Mouse (Mus musculus): ENCODE results near the gene Cdh5. TPM values are rescaled to one million over a fixed set of nuclear protein-coding genes. Genes with fewer than 3 reads are reported as not detected.
A peak's percentile ranks its signal among the peaks of the same experiment; 100 is the strongest.

The Cdh5 gene
- polyA plus RNA-seq, 1 experiment from 2014 or later, result 9.2 TPM

DNA sequence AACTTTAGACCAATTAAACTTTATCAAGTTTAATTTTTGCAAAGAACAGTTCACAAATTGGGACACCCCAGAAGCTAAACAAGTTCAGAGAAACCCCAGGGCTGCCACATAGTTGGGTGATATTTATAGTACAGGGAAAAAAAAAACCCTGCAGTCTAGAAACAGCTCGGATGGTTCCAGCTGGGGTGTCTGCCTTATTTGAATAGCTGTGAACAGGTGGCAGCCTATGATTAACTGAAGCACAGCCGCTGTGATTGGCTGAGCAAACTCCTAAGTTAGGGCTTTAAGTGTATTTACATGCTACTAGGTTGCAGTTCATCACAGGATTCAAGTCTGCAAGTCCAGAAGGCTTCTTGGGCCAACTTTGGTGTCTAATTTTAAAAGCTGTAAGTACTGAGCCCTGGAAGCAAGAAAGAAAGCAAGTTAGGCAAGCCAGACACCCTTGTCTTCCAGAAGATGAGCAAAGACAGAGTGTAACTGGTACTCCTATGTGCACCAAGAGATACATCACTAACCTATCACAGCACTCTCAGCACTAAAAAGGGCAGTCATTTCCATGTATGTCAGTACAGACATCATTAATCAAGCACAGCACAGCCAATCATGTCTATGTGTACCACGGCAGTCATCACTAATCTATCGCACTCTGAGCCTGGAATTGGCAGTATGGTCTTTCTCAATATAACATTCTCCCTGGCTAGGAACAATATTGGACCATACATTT lies 25.9 kb downstream of the Cdh5 start:
- Histone ChIP-seq H3K27ac (ENCODE audit: low read length) (no peak overlapping the region), H3K4me1 (replicated peaks; ENCODE audit: control insufficient read depth, insufficient read depth, low read length) (peaks cover 6% of the 10 kb centered on the region; the same call in 1 of the 2 replicates), H3K36me3 (ENCODE audit: control insufficient read depth, insufficient read depth) (no peaks in the 10 kb centered on the region), H3K4me2 (ENCODE audit: low read length) (no peak overlapping the region), H3K4me3 (replicated peaks; ENCODE audit: low read length) (no peak overlapping the region), H3K9me3 (ENCODE audit: control insufficient read depth, low read length) (no peaks in the 10 kb centered on the region), H3K27me3 (replicated peaks; ENCODE audit: control insufficient read depth, insufficient read depth, low read length) (no peaks in the 10 kb centered on the region), H3K9ac (replicated peaks; ENCODE audit: low read depth, low read length) (no peak overlapping the region)
- ATAC-seq, result peak; percentile 88
- 65% methylated on average over 4 of the region's 4 CpGs for WGBS

DNA sequence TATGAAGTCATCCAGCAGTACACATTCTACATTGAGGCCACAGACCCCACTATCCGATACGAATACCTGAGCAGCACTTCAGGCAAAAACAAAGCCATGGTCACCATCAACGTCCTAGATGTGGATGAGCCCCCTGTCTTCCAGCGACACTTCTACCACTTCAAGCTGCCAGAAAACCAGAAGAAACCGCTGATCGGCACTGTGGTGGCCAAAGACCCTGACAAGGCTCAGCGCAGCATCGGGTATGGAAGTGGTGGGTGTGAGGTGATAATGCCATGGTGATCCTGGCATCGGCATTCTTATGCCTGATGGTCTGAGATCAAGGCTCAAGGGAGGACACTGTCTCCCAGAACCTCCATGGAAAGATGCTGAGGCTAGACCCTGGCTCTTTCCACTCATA lies 29.5 kb downstream of the Cdh5 start:
- no peaks in the 10 kb centered on the region for H3K36me3 ChIP-seq (ENCODE audit: control insufficient read depth, insufficient read depth)
- H3K9ac ChIP-seq (replicated peaks; ENCODE audit: low read depth, low read length), result no peak overlapping the region
- 96% methylated on average over 9 of the region's 9 CpGs for WGBS
- H3K4me3 ChIP-seq (replicated peaks; ENCODE audit: low read length), result no peak overlapping the region
- H3K4me1 ChIP-seq (replicated peaks; ENCODE audit: control insufficient read depth, insufficient read depth, low read length), result peaks cover 6% of the 10 kb centered on the region; the same call in 1 of the 2 replicates
- H3K4me2 ChIP-seq (ENCODE audit: low read length), result no peak overlapping the region
- no peaks in the 10 kb centered on the region for H3K27me3 ChIP-seq (replicated peaks; ENCODE audit: control insufficient read depth, insufficient read depth, low read length)
- no peak for ATAC-seq
- no peak overlapping the region for H3K27ac ChIP-seq (ENCODE audit: low read length)
- no peaks in the 10 kb centered on the region for H3K9me3 ChIP-seq (ENCODE audit: control insufficient read depth, low read length)

DNA sequence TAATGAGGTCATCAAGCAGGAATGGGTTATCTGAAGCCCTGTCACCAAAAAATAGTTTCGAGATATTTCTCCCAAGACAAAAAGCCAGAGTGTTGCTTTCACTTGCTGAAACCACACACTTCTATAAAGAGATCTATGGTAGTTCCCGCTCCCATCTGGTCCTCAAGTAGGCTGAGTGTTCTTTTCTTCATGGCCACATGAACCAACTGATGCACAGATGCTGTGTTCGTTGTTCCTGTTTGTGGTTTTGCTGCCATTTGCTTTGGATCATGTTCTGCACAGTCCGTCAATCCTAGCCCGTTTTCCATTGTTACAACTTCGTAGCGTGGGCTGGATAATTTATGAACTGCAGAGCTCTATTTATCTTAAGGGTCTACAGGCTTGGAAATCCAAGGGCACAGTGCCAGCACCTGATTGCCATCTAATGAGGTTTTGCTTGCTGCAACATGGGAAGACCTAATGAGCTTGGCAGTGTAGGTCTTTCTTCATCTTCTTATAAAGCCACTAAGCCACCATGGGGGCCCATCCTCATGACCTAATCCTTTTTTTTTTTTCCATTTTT lies 30.1 kb downstream of the Cdh5 start:
- 45% methylated on average over 7 of the region's 7 CpGs for whole genome bisulfite sequencing
- no peaks in the 10 kb centered on the region for H3K36me3 ChIP-seq (ENCODE audit: control insufficient read depth, insufficient read depth)

DNA sequence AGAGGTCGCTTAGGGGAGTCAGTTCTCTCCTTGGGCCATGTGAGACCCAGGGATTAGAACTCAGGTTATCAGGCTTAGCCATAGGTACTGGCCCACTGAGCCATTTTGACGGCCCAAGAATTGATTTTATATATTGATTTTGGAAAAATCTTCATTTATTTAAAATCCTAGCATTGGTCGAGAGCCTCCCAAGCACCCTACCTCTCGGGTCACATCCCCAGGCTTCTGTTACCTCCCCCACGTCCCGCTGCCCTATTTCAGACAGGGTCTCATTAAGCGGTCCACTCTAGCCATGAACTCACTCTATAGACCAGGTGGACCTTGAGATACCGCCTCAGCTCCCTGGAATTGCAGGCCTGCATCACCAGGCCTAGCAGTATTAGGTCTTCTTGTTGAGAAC lies 33.1 kb downstream of the Cdh5 start:
- Histone ChIP-seq H3K36me3 (ENCODE audit: control insufficient read depth, insufficient read depth) (no peaks in the 10 kb centered on the region), H3K4me1 (replicated peaks; ENCODE audit: control insufficient read depth, insufficient read depth, low read length) (no peaks in the 10 kb centered on the region), H3K9me3 (ENCODE audit: control insufficient read depth, low read length) (no peaks in the 10 kb centered on the region), H3K4me2 (ENCODE audit: low read length) (no peak overlapping the region), H3K4me3 (replicated peaks; ENCODE audit: low read length) (no peak overlapping the region), H3K27me3 (replicated peaks; ENCODE audit: control insufficient read depth, insufficient read depth, low read length) (no peaks in the 10 kb centered on the region), H3K27ac (ENCODE audit: low read length) (no peak overlapping the region), H3K9ac (replicated peaks; ENCODE audit: low read depth, low read length) (no peak overlapping the region)
- 90% methylated on average over 8 of the region's 8 CpGs for WGBS
- no peak for ATAC-seq

More for the DNA sequence above, 30.1 kb downstream of the Cdh5 start:
- ATAC-seq, result no peak
- H3K4me2 ChIP-seq (ENCODE audit: low read length), result no peak overlapping the region
- peaks cover 6% of the 10 kb centered on the region; the same call in 1 of the 2 replicates for H3K4me1 ChIP-seq (replicated peaks; ENCODE audit: control insufficient read depth, insufficient read depth, low read length)
- no peaks in the 10 kb centered on the region for H3K27me3 ChIP-seq (replicated peaks; ENCODE audit: control insufficient read depth, insufficient read depth, low read length)
- H3K9me3 ChIP-seq (ENCODE audit: control insufficient read depth, low read length), result no peaks in the 10 kb centered on the region
- no peak overlapping the region for H3K27ac ChIP-seq (ENCODE audit: low read length)
- H3K4me3 ChIP-seq (replicated peaks; ENCODE audit: low read length), result no peak overlapping the region
- no peak overlapping the region for H3K9ac ChIP-seq (replicated peaks; ENCODE audit: low read depth, low read length)

DNA sequence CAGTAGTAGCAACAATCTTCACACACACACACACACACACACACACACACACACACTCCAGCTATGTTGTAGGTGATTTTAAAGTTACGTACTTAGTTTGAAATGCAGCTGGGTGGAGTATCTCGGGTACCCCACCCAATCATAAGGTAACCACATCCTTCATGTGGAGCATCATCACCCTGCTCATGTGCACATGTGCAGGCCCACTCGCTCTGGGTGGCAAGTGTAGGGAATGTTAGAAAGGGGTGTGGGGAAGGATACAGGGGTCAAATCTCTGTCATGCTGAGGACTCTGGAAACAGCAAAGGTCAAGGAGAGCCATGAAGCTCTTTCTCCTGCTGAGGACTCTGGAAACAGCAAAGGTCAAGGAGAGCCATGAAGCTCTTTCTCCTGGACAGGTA lies 34.9 kb downstream of the Cdh5 start:
- Histone ChIP-seq H3K4me1 (replicated peaks; ENCODE audit: control insufficient read depth, insufficient read depth, low read length) (no peaks in the 10 kb centered on the region), H3K9ac (replicated peaks; ENCODE audit: low read depth, low read length) (no peak overlapping the region), H3K9me3 (ENCODE audit: control insufficient read depth, low read length) (no peaks in the 10 kb centered on the region), H3K4me2 (ENCODE audit: low read length) (no peak overlapping the region), H3K27me3 (replicated peaks; ENCODE audit: control insufficient read depth, insufficient read depth, low read length) (no peaks in the 10 kb centered on the region), H3K4me3 (replicated peaks; ENCODE audit: low read length) (no peak overlapping the region), H3K27ac (ENCODE audit: low read length) (no peak overlapping the region), H3K36me3 (ENCODE audit: control insufficient read depth, insufficient read depth) (no peaks in the 10 kb centered on the region)
- WGBS, result 89% methylated on average over 3 of the region's 3 CpGs
- no peak for ATAC-seq

DNA sequence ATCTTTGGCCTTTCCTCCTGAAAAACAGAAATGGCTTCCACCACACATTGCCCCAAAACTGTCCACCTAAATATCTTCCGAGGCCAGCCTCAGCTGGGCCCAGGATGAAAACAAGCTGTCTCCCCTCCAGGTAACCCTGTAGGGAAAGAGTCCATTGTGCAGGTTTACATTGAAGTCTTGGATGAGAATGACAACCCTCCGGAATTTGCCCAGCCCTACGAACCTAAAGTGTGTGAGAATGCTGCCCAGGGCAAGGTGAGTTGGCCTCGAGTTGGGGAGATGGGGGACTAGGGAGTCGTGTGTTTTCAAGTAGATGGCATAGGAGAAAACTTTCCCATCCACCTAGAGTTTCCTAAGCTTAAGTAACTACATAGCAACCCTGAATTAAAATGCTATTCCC lies 36.2 kb downstream of the Cdh5 start:
- Histone ChIP-seq H3K4me3 (replicated peaks; ENCODE audit: low read length) (no peak overlapping the region), H3K4me2 (ENCODE audit: low read length) (no peak overlapping the region), H3K27ac (ENCODE audit: low read length) (no peak overlapping the region), H3K27me3 (replicated peaks; ENCODE audit: control insufficient read depth, insufficient read depth, low read length) (no peaks in the 10 kb centered on the region), H3K9ac (replicated peaks; ENCODE audit: low read depth, low read length) (no peak overlapping the region), H3K9me3 (ENCODE audit: control insufficient read depth, low read length) (no peaks in the 10 kb centered on the region), H3K36me3 (ENCODE audit: control insufficient read depth, insufficient read depth) (no peaks in the 10 kb centered on the region), H3K4me1 (replicated peaks; ENCODE audit: control insufficient read depth, insufficient read depth, low read length) (no peaks in the 10 kb centered on the region)
- no peak for ATAC-seq
- 86% methylated on average over 5 of the region's 5 CpGs for WGBS

DNA sequence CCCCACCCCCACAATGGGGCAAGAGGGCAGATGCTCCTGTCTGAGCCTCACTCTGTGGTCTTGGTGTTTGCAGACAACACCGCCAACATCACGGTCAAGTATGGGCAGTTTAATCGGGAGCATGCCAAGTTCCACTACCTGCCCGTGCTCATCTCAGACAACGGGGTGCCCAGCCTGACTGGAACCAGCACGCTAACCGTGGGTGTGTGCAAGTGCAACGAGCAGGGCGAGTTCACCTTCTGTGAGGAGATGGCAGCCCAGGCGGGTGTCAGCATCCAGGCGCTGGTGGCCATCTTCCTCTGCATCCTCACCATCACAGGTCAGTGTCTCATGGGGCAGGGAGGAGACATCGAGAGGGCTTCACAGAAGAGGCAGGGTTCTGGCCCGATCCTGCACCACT lies 39.2 kb downstream of the Cdh5 start:
- Histone ChIP-seq H3K4me2 (ENCODE audit: low read length) (no peak overlapping the region), H3K4me1 (replicated peaks; ENCODE audit: control insufficient read depth, insufficient read depth, low read length) (no peaks in the 10 kb centered on the region), H3K27ac (ENCODE audit: low read length) (no peak overlapping the region), H3K4me3 (replicated peaks; ENCODE audit: low read length) (no peak overlapping the region), H3K9me3 (ENCODE audit: control insufficient read depth, low read length) (no peaks in the 10 kb centered on the region), H3K27me3 (replicated peaks; ENCODE audit: control insufficient read depth, insufficient read depth, low read length) (no peaks in the 10 kb centered on the region), H3K9ac (replicated peaks; ENCODE audit: low read depth, low read length) (no peak overlapping the region), H3K36me3 (ENCODE audit: control insufficient read depth, insufficient read depth) (no peaks in the 10 kb centered on the region)
- ATAC-seq, result no peak
- 93% methylated on average over 13 of the region's 13 CpGs for WGBS

DNA sequence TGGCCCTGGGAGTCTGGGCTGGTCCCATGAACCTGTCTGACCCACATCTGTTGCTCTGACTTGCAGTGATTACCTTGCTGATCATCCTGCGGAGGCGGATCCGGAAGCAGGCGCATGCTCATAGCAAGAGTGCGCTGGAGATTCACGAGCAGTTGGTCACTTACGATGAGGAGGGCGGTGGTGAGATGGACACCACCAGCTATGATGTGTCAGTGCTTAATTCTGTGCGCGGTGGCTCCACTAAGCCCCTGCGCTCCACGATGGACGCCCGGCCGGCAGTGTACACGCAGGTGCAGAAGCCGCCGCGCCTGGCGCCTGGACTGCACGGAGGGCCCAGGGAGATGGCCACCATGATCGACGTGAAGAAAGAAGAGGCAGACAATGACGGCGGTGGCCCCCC lies 41.0 kb downstream of the Cdh5 start:
- H3K9ac ChIP-seq (replicated peaks; ENCODE audit: low read depth, low read length), result no peak overlapping the region
- H3K36me3 ChIP-seq (ENCODE audit: control insufficient read depth, insufficient read depth), result no peaks in the 10 kb centered on the region
- no peak overlapping the region for H3K4me2 ChIP-seq (ENCODE audit: low read length)
- ATAC-seq, result no peak
- no peak overlapping the region for H3K4me3 ChIP-seq (replicated peaks; ENCODE audit: low read length)
- H3K9me3 ChIP-seq (ENCODE audit: control insufficient read depth, low read length), result no peaks in the 10 kb centered on the region
- H3K4me1 ChIP-seq (replicated peaks; ENCODE audit: control insufficient read depth, insufficient read depth, low read length), result no peaks in the 10 kb centered on the region
- H3K27ac ChIP-seq (ENCODE audit: low read length), result no peak overlapping the region
- 90% methylated on average over 25 of the region's 25 CpGs for WGBS
- no peaks in the 10 kb centered on the region for H3K27me3 ChIP-seq (replicated peaks; ENCODE audit: control insufficient read depth, insufficient read depth, low read length)

DNA sequence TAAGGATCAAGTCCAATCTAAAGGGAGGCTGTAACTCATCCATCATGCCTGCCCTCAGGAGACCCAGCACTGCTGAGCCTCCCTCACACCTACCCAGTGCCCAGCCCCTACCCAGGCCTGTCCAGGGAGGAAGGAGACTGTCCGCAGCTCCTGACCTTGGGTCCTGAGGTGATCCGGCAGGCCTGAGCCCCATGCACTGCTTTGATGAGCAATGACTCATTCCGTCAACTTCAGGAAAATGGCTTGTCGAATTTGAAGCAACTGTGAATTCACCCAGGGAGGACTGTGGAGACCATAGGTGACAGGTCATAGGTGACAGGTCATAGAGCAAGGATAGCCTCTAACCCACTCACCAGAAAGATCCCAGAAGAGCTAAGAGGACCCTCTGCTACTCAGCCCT lies 42.0 kb downstream of the Cdh5 start:
- Histone ChIP-seq H3K36me3 (ENCODE audit: control insufficient read depth, insufficient read depth) (no peaks in the 10 kb centered on the region), H3K4me1 (replicated peaks; ENCODE audit: control insufficient read depth, insufficient read depth, low read length) (no peaks in the 10 kb centered on the region), H3K27me3 (replicated peaks; ENCODE audit: control insufficient read depth, insufficient read depth, low read length) (no peaks in the 10 kb centered on the region), H3K4me2 (ENCODE audit: low read length) (no peak overlapping the region), H3K27ac (ENCODE audit: low read length) (no peak overlapping the region), H3K9ac (replicated peaks; ENCODE audit: low read depth, low read length) (no peak overlapping the region), H3K9me3 (ENCODE audit: control insufficient read depth, low read length) (no peaks in the 10 kb centered on the region), H3K4me3 (replicated peaks; ENCODE audit: low read length) (no peak overlapping the region)
- 92% methylated on average over 4 of the region's 4 CpGs for WGBS
- no peak for ATAC-seq

Measured in forebrain, embryonic 16.5 days (tissue).